In genomic region chr5:113084309-113084708, GRCm38 (mm10) we compare ENCODE assay signal across 15 mouse cellular contexts. TPM values are rescaled to one million over a fixed set of nuclear protein-coding genes. Genes with fewer than 3 reads are reported as not detected.
"Had no signal": no experiment of that assay in that cellular context is flagged by ENCODE, and none has a peak within 500 bp of the region (broad histone marks: within the 10 kb centered on the region; RNA-seq: fewer than 3 reads in every experiment).

No protein-coding gene starts in this region.

- H3K27ac ChIP-seq: kidney, embryonic 15.5 days; left cerebral cortex, adult 2 months; limb, embryonic 15.5 days; midbrain, embryonic 12.5 days had no signal

- ATAC-seq: midbrain, embryonic 16.5 days had no signal

- H3K9me3 ChIP-seq: kidney, embryonic 15.5 days; limb, embryonic 15.5 days; midbrain, embryonic 12.5 days had no signal

- H3K9ac ChIP-seq: kidney, embryonic 15.5 days; limb, embryonic 15.5 days; midbrain, embryonic 12.5 days had no signal

- H3K4me3 ChIP-seq: kidney, embryonic 15.5 days; left cerebral cortex, adult 2 months; limb, embryonic 15.5 days; midbrain, embryonic 12.5 days had no signal

- H3K27me3 ChIP-seq: limb, embryonic 15.5 days; midbrain, embryonic 12.5 days had no signal

- H3K4me2 ChIP-seq: kidney, embryonic 15.5 days; limb, embryonic 15.5 days; midbrain, embryonic 12.5 days had no signal

- DNase-seq: kidney, adult 18-20 months; kidney, postnatal 14 days; lung, adult 18-20 months; right cerebral cortex, adult 18-20 months; right cerebral cortex, postnatal 25 days; thymus, postnatal 4 days had no signal

- H3K36me3 ChIP-seq: midbrain, embryonic 12.5 days had no signal

RNA-seq across cellular contexts. Expression of gene Crybb2, which starts 14.4 kb away (rescaled TPM):
- polyA plus RNA-seq: kidney, embryonic 15.5 days; limb, embryonic 11.5 days; limb, embryonic 15.5 days; lung, embryonic 16.5 days; midbrain, embryonic 12.5 days; midbrain, embryonic 16.5 days; neural tube, embryonic 14.5 days; stomach, embryonic 16.5 days had no signal
